Mouse (Mus musculus) bone marrow macrophage, adult 2 months (primary cell): Measurements from ENCODE around the gene Rpp21.

Experiments used
- CTCF ChIP-seq: IDR thresholded peaks from 2 replicates; pipeline ENCODE4 v1.5.1; 2012; ENCODE audit warnings: low read depth, mild to moderate bottlenecking, low read length, moderate library complexity
- POLR2A ChIP-seq: IDR thresholded peaks from 2 replicates; pipeline ENCODE4 v1.6.1; 2012; ENCODE audit warnings: mild to moderate bottlenecking, low read depth, low read length, borderline replicate concordance

DNA sequence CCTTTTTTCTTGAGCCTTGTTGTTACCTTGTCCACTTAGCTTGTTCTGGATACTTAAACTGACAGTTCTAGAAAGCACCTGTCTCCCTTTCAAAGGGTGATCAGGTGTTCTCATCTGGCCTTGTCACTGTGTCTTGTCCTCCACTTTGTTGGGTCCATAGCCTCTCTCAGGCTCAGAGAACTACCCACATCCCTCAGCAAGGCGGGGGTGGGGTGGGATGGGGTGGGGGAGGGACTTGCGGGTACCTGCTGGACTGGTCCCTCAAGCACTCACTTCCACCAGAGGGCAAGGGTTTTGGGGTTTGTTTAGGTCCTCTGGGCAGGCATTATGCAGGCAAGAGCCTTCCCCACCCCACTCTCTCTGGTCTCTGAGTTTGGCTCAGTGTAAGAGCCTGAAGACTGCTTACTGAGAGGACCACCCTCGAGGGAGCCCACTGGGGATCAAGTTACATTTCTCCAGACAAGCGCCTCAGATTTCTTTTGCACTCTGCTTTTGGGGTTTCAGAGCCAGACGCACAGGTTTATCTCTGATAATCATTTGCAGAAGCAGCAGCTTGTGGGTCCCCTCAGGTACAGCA, 17.1 kb downstream of the Rpp21 start:
- TF ChIP-seq POLR2A (no peak), CTCF (no peak)
